Mouse (Mus musculus) neural tube, embryonic 13.5 days (tissue): Measurements from ENCODE around the gene Sspn. TPM values are rescaled to one million over a fixed set of nuclear protein-coding genes. Genes with fewer than 3 reads are reported as not detected.

Experiments
- ATAC-seq: fragments of 200-750 bp; cut with Nextera tagmentation; 2 replicates; pipeline ENCODE4 v1.8.0; 2017; ENCODE audit warnings: low read depth, mild to moderate bottlenecking, moderate TSS enrichment, moderate library complexity
- H3K27ac ChIP-seq: fragments of 300-500 bp; sonication (generic); replicated peaks from 2 replicates; pipeline ENCODE4 v1.5.1; 2015; ENCODE audit warnings: moderate library complexity, mild to moderate bottlenecking, inconsistent platforms
- H3K27me3 ChIP-seq: fragments of 300-500 bp; sonication (generic); 2 replicates; pipeline ENCODE4 v1.6.1; 2015; ENCODE audit warnings: mild to moderate bottlenecking, inconsistent platforms
- H3K36me3 ChIP-seq: fragments of 300-500 bp; sonication (generic); 2 replicates; pipeline ENCODE4 v1.6.1; 2015; ENCODE audit warnings: mild to moderate bottlenecking, inconsistent platforms
- H3K4me1 ChIP-seq: fragments of 300-500 bp; sonication (generic); replicated peaks from 2 replicates; pipeline ENCODE4 v1.6.1; 2015; ENCODE audit warnings: inconsistent platforms
- H3K4me2 ChIP-seq: fragments of 300-500 bp; sonication (generic); 2 replicates; pipeline ENCODE4 v1.6.1; 2015; ENCODE audit warnings: inconsistent platforms, mild to moderate bottlenecking, moderate library complexity
- H3K4me3 ChIP-seq: fragments of 300-500 bp; sonication (generic); 2 replicates; pipeline ENCODE4 v1.5.1; 2015; ENCODE audit warnings: mild to moderate bottlenecking, inconsistent platforms
- H3K9ac ChIP-seq: fragments of 300-500 bp; sonication (generic); 2 replicates; pipeline ENCODE4 v1.6.1; 2015; ENCODE audit warnings: moderate library complexity, mild to moderate bottlenecking, inconsistent platforms
- H3K9me3 ChIP-seq: fragments of 300-500 bp; sonication (generic); 2 replicates; pipeline ENCODE4 v1.6.1; 2016; ENCODE audit warnings: inconsistent platforms
- WGBS: fragments of 180-500 bp; shearing (Covaris S2); methylation state at CpG from one replicate; pipeline ENCODE4 v1.1.7; 2015; 5-methylcytosine and 5-hydroxymethylcytosine counted together
- polyA plus RNA-seq: library from polyadenylated mRNA; unstranded; fragments of >200 nt; fragmentation: Nextera tagmentation; extraction: Ambion mirVana; gene quantifications from 2 replicates; pipeline ENCODE4 v1.2.1, GENCODE M21; 2015

Sspn gene
- polyA plus RNA-seq, 1 experiment from 2014 or later: 3.7 TPM

GRCm38 (mm10) chr6:145967693-145968092 lies 36.3 kb downstream of the Sspn start:
- Histone ChIP-seq H3K27ac (no peak overlapping the region), H3K9ac (no peak overlapping the region), H3K36me3 (no peaks in the 10 kb centered on the region), H3K9me3 (no peaks in the 10 kb centered on the region), H3K4me2 (no peak overlapping the region), H3K27me3 (no peaks in the 10 kb centered on the region), H3K4me1 (0 out of 2 replicates have a peak, but pooled peaks cover 10% of the 10 kb centered on the region), H3K4me3 (no peak overlapping the region)
- no peak for ATAC-seq
- WGBS: 81% methylated on average over 8 of the region's 8 CpGs

DNA sequence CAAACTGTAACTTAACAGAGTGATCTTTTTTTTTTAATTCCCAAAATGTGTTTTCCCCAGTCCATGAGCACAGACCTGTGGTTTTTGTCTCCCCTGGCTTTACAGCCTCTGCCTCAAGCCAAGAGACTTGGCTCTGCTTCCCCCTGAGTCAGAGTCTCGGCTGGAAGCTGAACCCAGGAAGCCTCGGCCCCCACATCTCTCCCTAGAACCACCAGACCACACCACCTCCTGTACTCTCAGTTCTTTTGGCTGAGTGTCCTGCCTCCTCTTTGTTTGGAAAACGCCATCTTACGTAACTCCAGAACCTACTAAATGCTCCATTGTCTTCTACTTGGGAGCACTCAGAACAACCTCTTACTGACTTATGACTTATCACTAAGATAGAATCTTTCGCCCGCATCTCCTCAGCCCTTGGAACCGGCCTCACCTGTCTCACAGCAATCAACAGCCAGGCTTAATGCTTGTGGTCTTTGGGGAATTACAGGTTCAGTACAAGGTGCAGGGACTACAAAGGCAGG lies 36.9 kb downstream of the Sspn start:
- WGBS: 78% methylated on average over 7 of the region's 7 CpGs
- ATAC-seq: no peak

DNA sequence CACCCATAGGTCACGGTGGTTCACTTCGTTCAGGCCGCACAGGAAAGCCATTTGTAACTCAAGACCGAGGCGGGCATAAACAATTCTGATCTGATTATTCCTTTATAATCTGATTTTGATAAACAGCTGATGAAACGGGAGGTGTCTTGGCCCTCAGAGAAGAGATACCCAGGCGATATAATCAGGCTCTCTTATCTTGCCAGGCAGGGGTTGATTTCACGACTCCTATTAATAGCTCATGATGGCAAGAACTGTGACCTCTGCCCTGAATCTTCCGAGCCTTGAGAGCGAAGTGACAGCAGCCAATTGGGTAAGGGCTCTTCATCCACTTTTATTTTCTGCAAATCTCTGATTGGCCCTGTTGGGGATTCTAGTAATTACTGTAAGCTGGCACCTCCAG lies 37.4 kb downstream of the Sspn start:
- H3K4me2 ChIP-seq: no peak overlapping the region
- no peak overlapping the region for H3K27ac ChIP-seq
- no peak overlapping the region for H3K9ac ChIP-seq
- H3K36me3 ChIP-seq: no peaks in the 10 kb centered on the region
- H3K4me3 ChIP-seq: no peak overlapping the region
- H3K27me3 ChIP-seq: no peaks in the 10 kb centered on the region
- 71% methylated on average over 10 of the region's 10 CpGs for WGBS
- H3K9me3 ChIP-seq: no peaks in the 10 kb centered on the region
- ATAC-seq: no peak
- 0 out of 2 replicates have a peak, but pooled peaks cover 8% of the 10 kb centered on the region for H3K4me1 ChIP-seq

More for the DNA sequence above, 36.9 kb downstream of the Sspn start:
- Histone ChIP-seq H3K4me3 (no peak overlapping the region), H3K4me2 (no peak overlapping the region), H3K27me3 (no peaks in the 10 kb centered on the region), H3K4me1 (0 out of 2 replicates have a peak, but pooled peaks cover 10% of the 10 kb centered on the region), H3K9me3 (no peaks in the 10 kb centered on the region), H3K9ac (no peak overlapping the region), H3K36me3 (no peaks in the 10 kb centered on the region), H3K27ac (no peak overlapping the region)

DNA sequence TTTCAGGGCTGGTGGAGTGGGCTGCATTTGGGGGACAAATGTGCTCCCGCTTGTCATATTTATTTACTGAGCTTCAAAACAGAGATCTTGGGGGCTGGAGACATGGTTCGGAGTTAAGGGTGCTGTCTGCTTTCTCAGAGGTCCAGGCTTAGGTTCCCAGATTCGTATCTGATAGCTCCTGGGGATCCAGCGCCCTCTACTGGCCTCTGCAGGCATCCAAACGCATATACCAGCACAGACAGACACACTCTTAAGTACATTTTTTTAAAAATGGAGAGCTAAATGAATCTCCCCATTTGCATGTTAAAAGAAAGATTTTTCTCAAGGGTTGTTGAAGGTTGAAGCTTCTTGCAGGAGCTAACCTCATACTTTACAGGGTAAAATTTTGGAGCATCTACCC lies 38.1 kb downstream of the Sspn start:
- 80% methylated on average over 5 of the region's 5 CpGs for WGBS

GRCm38 (mm10) chr6:145972107-145972506 lies 40.7 kb downstream of the Sspn start:
- H3K4me1 ChIP-seq: 0 out of 2 replicates have a peak, but pooled peaks cover 6% of the 10 kb centered on the region
- ATAC-seq: no peak
- no peak overlapping the region for H3K4me3 ChIP-seq
- H3K27me3 ChIP-seq: no peaks in the 10 kb centered on the region
- H3K9me3 ChIP-seq: no peaks in the 10 kb centered on the region
- no peak overlapping the region for H3K27ac ChIP-seq
- no peak overlapping the region for H3K4me2 ChIP-seq
- 85% methylated on average over 4 of the region's 4 CpGs for WGBS
- H3K9ac ChIP-seq: no peak overlapping the region
- H3K36me3 ChIP-seq: no peaks in the 10 kb centered on the region

More for the DNA sequence above, 38.1 kb downstream of the Sspn start:
- H3K9me3 ChIP-seq: no peaks in the 10 kb centered on the region
- 0 out of 2 replicates have a peak, but pooled peaks cover 6% of the 10 kb centered on the region for H3K4me1 ChIP-seq
- no peaks in the 10 kb centered on the region for H3K36me3 ChIP-seq
- H3K9ac ChIP-seq: no peak overlapping the region
- H3K27me3 ChIP-seq: no peaks in the 10 kb centered on the region
- no peak overlapping the region for H3K4me2 ChIP-seq
- no peak overlapping the region for H3K4me3 ChIP-seq
- ATAC-seq: no peak
- H3K27ac ChIP-seq: peak overlapping the region; percentile 43; the same call in 1 of the 2 replicates

- ATAC-seq: no peak
- Histone ChIP-seq H3K4me2 (no peak overlapping the region), H3K4me3 (no peak overlapping the region), H3K9me3 (no peaks in the 10 kb centered on the region), H3K36me3 (no peaks in the 10 kb centered on the region), H3K27ac (no peak overlapping the region), H3K27me3 (no peaks in the 10 kb centered on the region), H3K4me1 (0 out of 2 replicates have a peak, but pooled peaks cover 6% of the 10 kb centered on the region), H3K9ac (no peak overlapping the region)
- 86% methylated on average over 6 of the region's 6 CpGs for WGBS
These were observed 41.4 kb downstream of the Sspn start for GRCm38 (mm10) chr6:145972836-145973235.

DNA sequence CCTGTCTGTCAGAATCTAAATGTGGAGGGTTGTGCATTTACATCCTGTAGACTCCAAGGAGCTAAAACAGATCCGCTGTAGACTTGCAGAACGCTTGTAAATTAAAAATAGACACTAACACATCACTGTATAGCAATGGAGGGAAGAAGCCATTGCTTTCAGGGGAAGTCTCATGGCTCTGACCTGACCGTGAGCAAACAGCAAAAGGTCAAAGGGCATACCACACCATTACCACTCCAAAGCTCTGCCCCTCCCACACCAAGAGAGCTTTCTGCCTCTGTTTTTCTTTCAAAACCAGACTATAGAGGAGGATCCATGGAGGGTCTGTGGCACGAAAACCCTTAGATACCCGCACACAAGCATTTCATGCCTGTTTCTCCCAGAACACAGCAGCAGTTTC lies 41.9 kb downstream of the Sspn start:
- WGBS: 61% methylated on average over 5 of the region's 5 CpGs
- no peaks in the 10 kb centered on the region for H3K27me3 ChIP-seq
- H3K9me3 ChIP-seq: no peaks in the 10 kb centered on the region
- no peak overlapping the region for H3K9ac ChIP-seq
- no peaks in the 10 kb centered on the region for H3K36me3 ChIP-seq
- no peak overlapping the region for H3K27ac ChIP-seq
- no peak for ATAC-seq
- 0 out of 2 replicates have a peak, but pooled peaks cover 5% of the 10 kb centered on the region for H3K4me1 ChIP-seq
- H3K4me3 ChIP-seq: no peak overlapping the region
- H3K4me2 ChIP-seq: no peak overlapping the region

DNA sequence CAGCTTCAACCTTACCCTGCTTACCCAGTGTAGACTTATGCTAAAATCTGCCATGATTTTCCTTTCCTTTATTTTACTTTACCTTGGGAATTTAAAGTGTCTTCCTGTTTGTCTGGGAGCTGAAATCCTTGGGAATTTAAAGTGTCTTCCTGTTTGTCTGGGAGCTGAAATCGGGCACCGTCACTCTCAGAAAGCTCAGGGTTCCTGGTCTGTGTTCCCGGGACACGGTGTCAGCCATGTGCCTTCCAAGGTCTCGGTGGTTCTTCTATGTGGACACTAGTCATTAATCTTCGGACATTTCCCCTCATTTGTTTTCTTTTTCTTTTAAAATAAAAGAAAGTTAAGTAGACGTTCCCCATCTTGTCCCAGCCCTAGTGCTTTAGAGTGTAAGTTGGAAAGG lies 43.3 kb downstream of the Sspn start:
- Histone ChIP-seq H3K27me3 (no peaks in the 10 kb centered on the region), H3K9me3 (no peaks in the 10 kb centered on the region), H3K4me1 (no peaks in the 10 kb centered on the region), H3K4me2 (no peak overlapping the region), H3K9ac (no peak overlapping the region), H3K4me3 (no peak overlapping the region), H3K27ac (no peak overlapping the region), H3K36me3 (no peaks in the 10 kb centered on the region)
- WGBS: 75% methylated on average over 7 of the region's 7 CpGs
- no peak for ATAC-seq

DNA sequence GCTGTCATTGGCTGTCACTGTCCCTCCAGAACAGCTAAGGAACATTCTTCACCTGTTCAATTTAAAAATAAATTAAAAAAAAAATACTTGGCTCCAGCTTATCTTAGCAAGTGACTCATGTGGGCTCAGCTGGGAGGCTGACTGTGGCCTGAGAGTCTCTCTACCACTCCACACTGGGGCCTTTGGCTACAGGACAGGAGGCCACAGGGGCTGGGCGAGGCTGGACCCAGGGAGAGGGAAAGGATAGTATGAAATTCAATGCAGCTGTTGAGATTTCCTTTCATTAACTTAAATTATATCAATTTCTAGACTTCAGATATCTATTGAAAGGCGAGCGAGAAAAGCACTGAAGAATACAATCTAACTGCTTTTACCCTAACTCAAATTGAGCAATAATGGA lies 45.9 kb downstream of the Sspn start:
- H3K27ac ChIP-seq: no peak overlapping the region
- no peak overlapping the region for H3K9ac ChIP-seq
- WGBS: 93% methylated on average over 3 of the region's 3 CpGs
- no peaks in the 10 kb centered on the region for H3K36me3 ChIP-seq
- H3K9me3 ChIP-seq: no peaks in the 10 kb centered on the region
- H3K4me1 ChIP-seq: no peaks in the 10 kb centered on the region
- no peak overlapping the region for H3K4me2 ChIP-seq
- no peaks in the 10 kb centered on the region for H3K27me3 ChIP-seq
- H3K4me3 ChIP-seq: no peak overlapping the region
- ATAC-seq: no peak

- Histone ChIP-seq H3K27me3 (no peaks in the 10 kb centered on the region), H3K27ac (no peak overlapping the region), H3K36me3 (no peaks in the 10 kb centered on the region), H3K4me3 (no peak overlapping the region), H3K4me1 (no peaks in the 10 kb centered on the region), H3K4me2 (no peak overlapping the region), H3K9me3 (no peaks in the 10 kb centered on the region), H3K9ac (no peak overlapping the region)
- ATAC-seq: no peak
- 71% methylated on average over 8 of the region's 8 CpGs for WGBS
These were observed 46.5 kb downstream of the Sspn start for GRCm38 (mm10) chr6:145977771-145978450.

DNA sequence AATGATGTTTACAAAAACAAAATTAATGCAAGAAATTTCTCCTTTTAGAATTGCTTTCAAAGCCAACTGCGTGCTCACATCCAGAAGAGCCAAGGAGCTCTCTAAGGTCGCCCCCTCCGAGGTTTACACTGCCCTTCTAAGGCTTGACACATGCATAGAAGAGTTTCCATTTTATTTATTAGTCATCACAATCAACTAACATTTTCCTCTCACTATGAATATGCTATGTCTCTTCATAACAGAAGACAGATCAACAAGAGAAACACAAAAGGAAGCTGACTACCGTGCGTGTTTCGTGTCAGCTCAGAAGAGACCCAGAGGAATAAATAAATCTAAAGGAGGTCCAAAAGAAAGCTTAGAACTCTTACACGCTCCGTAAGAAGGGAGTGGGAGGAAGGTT lies 49.6 kb downstream of the Sspn start:
- Histone ChIP-seq H3K27me3 (no peaks in the 10 kb centered on the region), H3K27ac (no peak overlapping the region), H3K9ac (no peak overlapping the region), H3K4me1 (no peaks in the 10 kb centered on the region), H3K9me3 (no peaks in the 10 kb centered on the region), H3K4me3 (no peak overlapping the region), H3K36me3 (no peaks in the 10 kb centered on the region), H3K4me2 (no peak overlapping the region)
- 82% methylated on average over 8 of the region's 8 CpGs for WGBS
- no peak for ATAC-seq

GRCm38 (mm10) chr6:145982335-145982734 lies 50.9 kb downstream of the Sspn start:
- Histone ChIP-seq H3K4me2 (no peak overlapping the region), H3K9ac (no peak overlapping the region), H3K4me1 (no peaks in the 10 kb centered on the region), H3K4me3 (no peak overlapping the region), H3K9me3 (no peaks in the 10 kb centered on the region), H3K27ac (no peak overlapping the region), H3K36me3 (no peaks in the 10 kb centered on the region), H3K27me3 (no peaks in the 10 kb centered on the region)
- WGBS: 92% methylated on average over 4 of the region's 4 CpGs
- no peak for ATAC-seq

DNA sequence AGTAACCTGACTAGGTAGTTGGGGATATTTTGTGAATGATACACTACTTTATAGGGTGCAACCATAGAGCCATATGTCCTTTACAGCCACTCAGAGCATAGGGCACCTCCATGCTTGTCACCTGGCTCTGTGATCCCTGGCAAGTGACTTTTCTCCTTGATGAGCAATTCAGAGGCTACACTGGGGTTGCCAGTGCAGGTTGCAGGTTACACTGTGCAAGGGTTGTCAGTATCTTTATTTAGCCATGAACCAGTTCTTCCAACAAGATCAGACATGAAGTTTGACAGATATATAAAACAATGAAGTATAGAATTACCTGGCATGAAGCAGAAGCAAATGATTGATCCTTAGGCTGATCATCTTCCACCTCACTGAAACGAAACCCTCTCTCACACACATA lies 59.1 kb downstream of the Sspn start:
- Histone ChIP-seq H3K4me3 (no peak overlapping the region), H3K9ac (no peak overlapping the region), H3K27ac (no peak overlapping the region), H3K4me1 (no peaks in the 10 kb centered on the region; the same call in 1 of the 2 replicates), H3K27me3 (no peaks in the 10 kb centered on the region), H3K36me3 (no peaks in the 10 kb centered on the region), H3K9me3 (no peaks in the 10 kb centered on the region), H3K4me2 (no peak overlapping the region)
- no peak for ATAC-seq
- WGBS: 87% methylated on average over 1 of the region's 1 CpGs
